Mouse (Mus musculus) C2C12 (cell line): Measurements from ENCODE around the gene Hat1. TPM values are rescaled to one million over a fixed set of nuclear protein-coding genes. Genes with fewer than 3 reads are reported as not detected.
A peak's percentile ranks its signal among the peaks of the same experiment; 100 is the strongest.
"Not testable (repeated sequence)": the region's sequence is repeated elsewhere in the genome, so short reads cannot be mapped to it uniquely, and the experiment has no call there.

ENCODE experiments used
- H3K27me3 ChIP-seq: one replicate; pipeline ENCODE4 v1.6.1; 2011; ENCODE audit not compliant: control insufficient read depth, insufficient read depth, insufficient read length
- H3K36me3 ChIP-seq: one replicate; pipeline ENCODE4 v1.6.1; 2011; ENCODE audit not compliant: control insufficient read depth, insufficient read depth
- H3K4me3 ChIP-seq: one replicate; pipeline ENCODE4 v1.5.1; 2011; ENCODE audit warnings: mild to moderate bottlenecking, control low read depth; ENCODE audit not compliant: poor library complexity, insufficient read depth, severe bottlenecking
- H3K79me2 ChIP-seq: one replicate; pipeline ENCODE4 v1.6.1; 2011; ENCODE audit not compliant: control insufficient read depth, insufficient read depth
- H3K79me3 ChIP-seq: one replicate; pipeline ENCODE4 v1.6.1; 2011; ENCODE audit warnings: low read depth, control low read depth
- H3ac ChIP-seq: one replicate; pipeline ENCODE3; 2011; ENCODE audit warnings: low read depth; ENCODE audit not compliant: control insufficient read depth, insufficient read length
- CEBPB ChIP-seq: IDR thresholded peaks from one replicate; pipeline ENCODE4 v1.6.1; 2011; ENCODE audit warnings: low read depth, mild to moderate bottlenecking, control low read depth, moderate library complexity
- CTCF ChIP-seq: IDR thresholded peaks from one replicate; pipeline ENCODE4 v1.5.1; 2011; ENCODE audit not compliant: control insufficient read depth, insufficient read depth, insufficient read length
- FOSL1 ChIP-seq: IDR thresholded peaks from one replicate; pipeline ENCODE4 v1.8.0; 2011; ENCODE audit warnings: mild to moderate bottlenecking, low read length; ENCODE audit not compliant: poor library complexity, insufficient read depth, severe bottlenecking
- MAX ChIP-seq: IDR thresholded peaks from one replicate; pipeline ENCODE4 v1.6.1; 2011; ENCODE audit warnings: mild to moderate bottlenecking, control low read depth
- MYOD1 ChIP-seq: IDR thresholded peaks from one replicate; pipeline ENCODE4 v1.6.1; 2011; ENCODE audit warnings: low read depth; ENCODE audit not compliant: control insufficient read depth, insufficient read length
- MYOG ChIP-seq: IDR thresholded peaks from one replicate; pipeline ENCODE4 v1.6.1; 2011; ENCODE audit not compliant: control insufficient read depth, insufficient read length; ENCODE audit errors: extremely low read depth
- USF1 ChIP-seq: IDR thresholded peaks from one replicate; pipeline ENCODE4 v1.6.1; 2011; ENCODE audit warnings: low read depth, mild to moderate bottlenecking, control low read depth, moderate library complexity
- polyA plus RNA-seq: library from polyadenylated mRNA; unstranded; fragments of >200 nt; fragmentation: generic; extraction: Trizol; gene quantifications from one replicate; pipeline ENCODE4 v1.2.1, GENCODE M21; 2012; ENCODE audit warnings: missing spikeins

Hat1 gene
- polyA plus RNA-seq, 1 experiment, result 46.6 TPM

DNA sequence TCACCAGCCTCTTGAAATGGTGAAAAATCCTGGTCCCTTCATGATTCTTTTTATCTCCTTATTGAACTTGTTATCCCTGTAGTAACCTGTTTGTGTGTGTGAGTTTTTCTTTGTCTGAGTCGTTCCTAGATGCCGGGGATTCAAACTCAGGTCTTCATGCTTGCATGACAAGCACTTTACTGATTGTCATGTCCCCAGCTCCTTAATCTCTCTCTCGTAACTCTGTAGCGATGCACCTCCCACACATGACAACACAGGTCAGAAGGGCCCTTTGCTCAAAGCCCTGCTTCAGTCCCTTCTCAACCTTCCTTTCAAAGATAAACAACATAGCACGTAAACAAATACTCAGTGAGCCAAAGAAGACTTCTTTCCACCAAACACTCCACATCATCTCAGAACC is 30.4 kb upstream of the Hat1 start:
- no peak for TF ChIP-seq USF1
- TF ChIP-seq FOSL1, result no peak
- TF ChIP-seq MAX, result no peak
- TF ChIP-seq CEBPB, result no peak
- TF ChIP-seq CTCF, result no peak
- no peak for TF ChIP-seq MYOD1
- TF ChIP-seq MYOG, result no peak
- no peak overlapping the region for H3ac ChIP-seq
- H3K4me3 ChIP-seq, result no peak overlapping the region
- H3K79me3 ChIP-seq, result no peaks in the 10 kb centered on the region
- no peaks in the 10 kb centered on the region for H3K79me2 ChIP-seq
- H3K27me3 ChIP-seq, result no peaks in the 10 kb centered on the region
- no peaks in the 10 kb centered on the region for H3K36me3 ChIP-seq

DNA sequence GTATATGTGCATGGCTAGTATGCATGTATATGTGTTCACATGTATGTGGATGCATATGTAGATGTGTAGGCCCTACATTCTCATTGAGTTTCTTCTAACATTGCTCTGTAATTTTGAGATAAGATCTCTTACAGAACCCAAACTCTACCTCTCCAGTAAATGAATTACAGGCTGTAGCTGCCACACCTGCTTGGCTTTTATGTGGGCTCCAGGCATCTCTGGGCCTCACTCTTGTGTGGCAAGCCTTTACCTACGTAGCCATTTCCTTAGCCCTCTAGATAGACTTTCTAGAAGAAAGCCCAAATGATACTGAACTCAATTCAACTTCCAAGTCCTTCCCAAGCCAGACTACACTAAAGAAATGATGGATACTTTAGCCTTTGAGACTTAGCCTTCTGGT is 28.6 kb upstream of the Hat1 start:
- H3K36me3 ChIP-seq, result no peaks in the 10 kb centered on the region
- no peaks in the 10 kb centered on the region for H3K79me2 ChIP-seq
- H3K79me3 ChIP-seq, result no peaks in the 10 kb centered on the region
- H3K4me3 ChIP-seq, result no peak overlapping the region
- no peak for TF ChIP-seq MYOD1
- no peak for TF ChIP-seq MYOG
- TF ChIP-seq MAX, result no peak
- no peak for TF ChIP-seq CEBPB
- no peak for TF ChIP-seq CTCF
- TF ChIP-seq FOSL1, result no peak
- no peak for TF ChIP-seq USF1
- no peak overlapping the region for H3ac ChIP-seq
- no peaks in the 10 kb centered on the region for H3K27me3 ChIP-seq

- peaks cover 12% of the 10 kb centered on the region for H3K79me2 ChIP-seq
- no peaks in the 10 kb centered on the region for H3K36me3 ChIP-seq
- no peaks in the 10 kb centered on the region for H3K27me3 ChIP-seq
- peaks cover 2% of the 10 kb centered on the region for H3K79me3 ChIP-seq
- H3ac ChIP-seq, result peak overlapping the region; percentile 62
- TF ChIP-seq CTCF (no peak), MYOG (no peak), CEBPB (no peak), MYOD1 (no peak), USF1 (no peak)
- peak overlapping the region; percentile 65 for H3K4me3 ChIP-seq
These were observed 22.1 kb upstream of the Hat1 start for GRCm38 (mm10) chr2:71366618-71367124.

GRCm38 (mm10) chr2:71367125-71367880 is 21.5 kb upstream of the Hat1 start, which contains the start of gene Slc25a12:
Slc25a12 (minus strand) TSS chr2:71367749.
- TF ChIP-seq MYOD1 (no peak), USF1 (no peak), FOSL1 (no peak), CTCF (no peak), MYOG (no peak), CEBPB (no peak), MAX (peak; percentile 22)
- Histone ChIP-seq H3K27me3 (no peaks in the 10 kb centered on the region), H3K4me3 (peak within 1 kb of the TSS; percentile 65), H3K79me2 (peaks cover 12% of the 10 kb centered on the region), H3ac (peak within 1 kb of the TSS; percentile 62), H3K36me3 (no peaks in the 10 kb centered on the region), H3K79me3 (peaks cover 2% of the 10 kb centered on the region)

- Histone ChIP-seq H3K27me3 (no peaks in the 10 kb centered on the region), H3K79me3 (peaks cover 2% of the 10 kb centered on the region), H3K4me3 (peak overlapping the region; percentile 65), H3K79me2 (peaks cover 12% of the 10 kb centered on the region), H3K36me3 (no peaks in the 10 kb centered on the region), H3ac (no peak overlapping the region)
- TF ChIP-seq USF1 (no peak), CTCF (no peak), MYOD1 (no peak), CEBPB (no peak), MAX (no peak), MYOG (no peak), FOSL1 (no peak)
These were observed 20.7 kb upstream of the Hat1 start for GRCm38 (mm10) chr2:71368086-71368485.

- TF ChIP-seq CEBPB, result no peak
- TF ChIP-seq FOSL1, result peak; percentile 5
- TF ChIP-seq USF1, result no peak
- no peak for TF ChIP-seq CTCF
- TF ChIP-seq MYOG, result no peak
- no peak for TF ChIP-seq MYOD1
- no peak for TF ChIP-seq MAX
- Histone ChIP-seq H3K36me3 (no peaks in the 10 kb centered on the region), H3ac (no peak overlapping the region), H3K4me3 (no peak overlapping the region), H3K79me3 (peaks cover 2% of the 10 kb centered on the region), H3K79me2 (peaks cover 5% of the 10 kb centered on the region), H3K27me3 (no peaks in the 10 kb centered on the region)
These were observed 17.0 kb upstream of the Hat1 start for GRCm38 (mm10) chr2:71371790-71372189.

DNA sequence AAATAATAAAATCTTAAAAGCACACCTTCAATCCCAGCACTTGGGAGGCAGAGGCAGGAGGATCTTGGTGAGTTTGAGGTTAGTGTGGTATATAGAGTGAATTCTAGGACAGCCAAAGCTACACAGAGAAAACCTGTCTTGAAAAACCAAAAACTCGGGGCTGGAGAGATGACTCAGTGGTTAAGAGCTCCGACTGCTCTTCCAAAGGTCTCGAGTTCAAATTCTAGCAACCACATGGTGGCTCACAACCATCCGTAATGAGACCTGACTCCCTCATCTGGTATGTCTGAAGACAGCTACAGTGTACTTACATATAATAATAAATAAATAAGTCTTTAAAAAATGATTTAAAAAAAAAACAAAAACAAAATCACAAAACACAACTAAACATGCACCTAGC is 16.5 kb upstream of the Hat1 start:
- not testable (repeated sequence) for H3K79me3 ChIP-seq, H3K27me3 ChIP-seq, H3K36me3 ChIP-seq, H3K79me2 ChIP-seq, H3ac ChIP-seq, H3K4me3 ChIP-seq
